Mouse (Mus musculus) inflammation-experienced regulatory T-cells, adult 6 months (primary cell): ENCODE measurements around the gene Prpf19. TPM values are rescaled to one million over a fixed set of nuclear protein-coding genes. Genes with fewer than 3 reads are reported as not detected.

ENCODE experiments used
- ATAC-seq: one replicate; pipeline ENCODE4 v1.8.0; 2017
- polyA plus RNA-seq, 3 experiments: library from polyadenylated mRNA; unstranded; fragments of 100-300 nt; shearing (Covaris generic); gene quantifications; one replicate each; pipeline ENCODE4 v1.2.1; 2017

The Prpf19 gene
- 10 to 100 TPM in 2 of 3 experiments, 1 to 10 TPM in 1; 6.2 to 26.0 (median 20.2) TPM for polyA plus RNA-seq

DNA sequence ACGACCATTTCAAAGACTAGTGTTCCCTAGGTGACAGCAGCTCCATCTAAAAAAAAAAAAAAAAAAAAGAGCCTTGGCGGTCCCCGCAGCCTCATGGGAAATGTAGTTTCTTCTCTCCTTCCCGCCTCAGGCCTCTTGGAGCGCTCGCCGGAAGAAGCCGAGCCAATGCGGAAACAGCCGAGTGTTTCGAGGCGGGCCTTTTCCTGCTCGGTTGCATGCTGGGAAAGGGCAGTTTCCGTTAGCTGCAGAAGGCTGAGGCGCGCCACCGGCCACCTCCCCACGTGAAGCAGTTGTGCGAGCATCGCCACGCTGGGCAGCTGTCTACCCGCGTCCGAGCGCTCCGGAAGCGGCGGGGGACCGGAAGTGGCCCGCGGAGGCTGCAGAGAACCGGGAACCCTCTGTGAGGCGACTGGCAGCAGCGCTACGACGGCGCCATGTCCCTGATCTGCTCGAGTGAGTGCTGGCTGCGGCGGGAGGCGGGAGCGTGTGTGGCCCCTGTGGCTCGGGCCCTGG, at the start of gene Prpf19:
Gene Prpf19, plus strand, starts transcription at position 216 of the 513 bp plus-strand sequence.
- peak; percentile 99 for ATAC-seq

DNA sequence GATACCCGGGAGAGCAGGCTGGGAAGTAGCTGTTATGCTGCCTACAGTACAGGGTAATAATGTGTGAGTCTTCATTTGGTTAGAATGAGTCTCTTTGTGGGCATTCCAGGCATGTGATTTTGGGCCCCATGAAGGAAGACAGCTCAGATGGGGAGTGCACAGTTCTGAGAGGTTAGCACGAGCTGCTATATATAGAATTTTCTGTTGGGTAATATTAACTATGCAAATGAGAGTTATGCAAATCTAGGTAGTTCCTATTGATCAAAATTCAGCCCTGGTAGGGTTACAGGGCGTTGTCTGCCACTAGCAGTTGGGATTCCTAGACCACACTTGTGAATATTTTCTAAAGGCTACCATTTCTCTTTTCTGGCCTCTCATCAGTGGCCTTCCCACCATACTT, 49.6 kb upstream of the Prpf19 start:
- no peak for ATAC-seq

DNA sequence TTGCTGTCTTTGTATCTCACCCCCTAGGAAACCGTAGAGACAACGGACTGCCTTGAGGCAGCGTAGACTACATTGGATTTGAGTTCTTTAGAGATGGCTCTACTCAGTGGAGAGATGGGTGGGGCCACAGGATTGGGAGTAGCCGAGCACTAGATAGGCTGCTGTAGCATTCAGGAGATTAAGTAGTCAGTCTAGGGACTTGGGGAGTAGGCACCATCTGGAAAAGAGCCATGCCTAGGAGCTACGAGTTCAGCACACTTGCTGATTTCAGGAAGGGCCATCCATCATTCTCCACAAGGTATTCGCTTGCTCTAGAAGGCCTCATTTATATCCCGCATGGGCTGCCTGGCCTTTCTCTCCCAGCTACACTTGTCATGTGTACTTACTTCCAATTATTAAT, 48.9 kb upstream of the Prpf19 start:
- ATAC-seq = no peak

DNA sequence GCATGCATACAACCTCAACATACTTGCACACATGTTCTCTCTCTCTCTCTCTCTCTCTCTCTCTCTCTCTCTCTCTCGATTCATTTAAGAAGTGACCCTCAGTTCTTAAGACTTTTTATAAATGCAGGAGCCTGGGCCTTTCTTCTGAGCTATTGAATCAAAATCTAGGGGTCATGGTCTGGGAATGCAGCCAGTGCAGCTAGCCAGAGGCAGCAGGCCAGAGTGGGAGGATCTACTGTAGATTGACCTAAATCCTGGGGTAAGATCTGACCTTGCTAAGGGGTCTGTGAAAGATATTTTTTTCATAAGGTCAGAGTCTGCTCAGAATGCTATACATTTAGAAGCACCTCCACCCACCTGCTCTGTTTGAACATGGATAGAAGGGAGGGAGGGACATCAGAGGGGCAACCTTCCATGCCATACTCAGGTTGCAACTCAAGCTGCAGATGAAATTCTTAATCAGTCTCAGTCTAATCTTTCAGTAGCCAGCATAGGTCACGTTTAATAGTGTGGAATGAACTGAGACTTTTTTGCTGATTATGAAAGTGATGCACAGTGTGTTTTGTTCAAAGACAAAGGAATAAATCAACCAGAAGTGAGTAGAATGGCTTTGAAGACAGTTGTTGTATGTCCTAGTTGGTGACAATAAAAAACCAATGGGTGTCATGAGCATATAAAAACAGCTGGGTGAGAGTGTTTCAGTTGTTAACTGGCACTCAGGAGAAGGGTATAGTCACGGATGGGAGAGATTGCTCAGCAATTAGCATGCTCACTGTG, 47.5 kb upstream of the Prpf19 start:
- no peak for ATAC-seq

DNA sequence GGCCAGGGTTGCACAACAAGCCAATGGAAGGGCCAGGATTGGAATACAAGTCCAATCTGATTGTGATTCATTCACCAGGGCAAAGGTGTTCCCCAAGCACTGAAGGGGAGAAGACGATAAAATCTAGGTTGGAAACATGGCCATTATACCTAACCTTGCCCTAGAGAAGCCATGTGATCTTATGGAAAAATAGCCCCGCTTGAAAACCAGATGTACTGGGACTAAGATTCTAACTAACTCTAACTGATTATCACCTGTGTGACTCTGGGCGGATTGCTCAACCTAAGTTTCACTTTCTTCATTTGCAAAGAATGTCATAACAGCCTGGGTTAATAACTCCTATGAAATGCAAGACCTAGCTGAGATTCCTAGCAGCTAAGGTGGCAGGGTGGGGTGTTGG, 39.6 kb upstream of the Prpf19 start:
- ATAC-seq = no peak

GRCm38 (mm10) chr19:10856520-10856919, 38.5 kb upstream of the Prpf19 start:
- ATAC-seq = no peak

- no peak for ATAC-seq
These were observed 34.9 kb upstream of the Prpf19 start for GRCm38 (mm10) chr19:10860072-10860497.

GRCm38 (mm10) chr19:10866351-10866750, 28.7 kb upstream of the Prpf19 start:
- no peak for ATAC-seq

DNA sequence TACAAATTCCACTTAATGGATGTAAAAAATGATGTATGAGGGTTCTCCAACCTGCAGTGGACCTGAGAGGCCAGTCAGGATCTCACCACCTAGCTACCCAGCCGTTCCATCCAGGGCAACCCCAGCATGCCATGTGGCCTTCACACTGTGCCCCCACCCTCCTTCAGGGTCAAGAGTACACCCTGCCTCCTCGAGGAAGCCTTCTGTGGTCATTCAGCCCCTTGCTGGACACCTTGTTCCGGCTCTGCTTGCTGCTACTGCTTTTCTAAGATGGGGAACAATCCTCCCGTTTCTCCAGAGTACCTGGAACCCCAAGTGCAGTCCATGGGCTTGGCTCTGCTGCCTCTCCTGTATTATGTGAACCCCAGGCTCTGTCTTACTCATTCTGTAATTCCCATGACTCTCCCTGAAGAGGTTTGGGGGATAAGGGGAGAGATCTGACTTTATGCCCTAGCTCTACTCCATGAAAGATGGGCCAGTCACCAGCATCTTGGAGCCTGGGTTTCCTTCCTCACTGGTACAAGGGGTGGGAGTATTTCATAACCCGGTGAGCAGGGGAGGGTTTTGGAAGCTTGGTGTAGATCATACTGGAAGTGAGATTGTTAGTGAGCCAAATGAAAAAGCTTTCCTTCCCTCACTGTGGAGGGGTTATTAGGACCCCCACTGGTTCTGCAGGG, 26.9 kb upstream of the Prpf19 start:
- no peak for ATAC-seq

GRCm38 (mm10) chr19:10868623-10869141, 26.3 kb upstream of the Prpf19 start:
- no peak for ATAC-seq

- no peak for ATAC-seq
These were observed 25.7 kb upstream of the Prpf19 start for GRCm38 (mm10) chr19:10869241-10869885.

DNA sequence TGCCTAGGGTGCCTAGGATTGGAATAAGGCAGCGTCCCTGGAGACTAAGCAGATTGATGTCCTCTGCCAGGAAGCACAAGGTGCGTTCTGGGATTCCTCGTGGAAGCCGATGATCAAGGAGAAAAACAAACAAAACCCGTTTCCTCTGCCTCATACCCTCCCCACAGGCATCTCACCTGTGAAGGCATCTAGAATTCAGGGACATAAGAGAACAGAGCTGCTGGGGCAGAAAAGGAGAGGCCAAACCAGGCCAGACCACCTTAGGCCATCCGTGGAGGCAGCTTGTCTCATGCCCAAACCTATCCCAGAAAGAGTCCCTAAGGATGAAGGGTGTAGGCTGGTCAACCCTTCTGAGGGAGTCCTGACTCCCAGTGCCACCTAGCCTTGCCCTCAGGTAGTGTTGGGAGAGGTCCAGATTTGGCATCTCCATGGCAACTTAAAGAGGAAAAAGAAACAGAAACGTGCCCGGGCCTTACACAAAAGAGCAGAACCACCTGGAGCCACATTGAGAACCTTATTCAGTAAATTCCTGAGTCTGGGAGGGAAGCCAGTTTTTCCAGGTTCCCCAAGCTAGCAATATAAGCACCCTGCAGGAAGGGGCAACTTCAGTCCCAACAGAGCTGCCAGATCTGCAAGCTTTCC, 25.0 kb upstream of the Prpf19 start, which contains the start of gene Tmem132a:
Gene Tmem132a, minus strand, starts transcription at position 55 of the 642 bp plus-strand sequence.
- no peak for ATAC-seq

DNA sequence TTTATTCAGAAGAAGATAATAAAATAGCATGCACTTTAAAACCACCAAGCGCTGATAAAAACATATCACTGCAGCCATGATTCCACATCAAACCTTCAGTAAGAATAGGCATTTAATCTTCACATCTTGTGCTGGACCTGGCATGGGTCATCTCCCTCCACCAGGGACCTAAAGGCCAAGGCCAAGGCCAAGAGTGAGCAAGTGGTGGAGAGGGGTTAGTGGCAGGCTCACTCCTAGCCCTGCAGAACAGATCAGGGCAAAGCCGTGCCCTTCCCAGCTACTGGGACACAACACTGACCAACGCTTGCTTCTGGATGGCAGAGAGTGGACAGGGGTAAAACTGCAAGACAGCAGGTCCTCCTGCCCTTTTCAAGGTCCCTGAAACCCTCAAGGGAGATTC, 24.4 kb upstream of the Prpf19 start:
- no peak for ATAC-seq

DNA sequence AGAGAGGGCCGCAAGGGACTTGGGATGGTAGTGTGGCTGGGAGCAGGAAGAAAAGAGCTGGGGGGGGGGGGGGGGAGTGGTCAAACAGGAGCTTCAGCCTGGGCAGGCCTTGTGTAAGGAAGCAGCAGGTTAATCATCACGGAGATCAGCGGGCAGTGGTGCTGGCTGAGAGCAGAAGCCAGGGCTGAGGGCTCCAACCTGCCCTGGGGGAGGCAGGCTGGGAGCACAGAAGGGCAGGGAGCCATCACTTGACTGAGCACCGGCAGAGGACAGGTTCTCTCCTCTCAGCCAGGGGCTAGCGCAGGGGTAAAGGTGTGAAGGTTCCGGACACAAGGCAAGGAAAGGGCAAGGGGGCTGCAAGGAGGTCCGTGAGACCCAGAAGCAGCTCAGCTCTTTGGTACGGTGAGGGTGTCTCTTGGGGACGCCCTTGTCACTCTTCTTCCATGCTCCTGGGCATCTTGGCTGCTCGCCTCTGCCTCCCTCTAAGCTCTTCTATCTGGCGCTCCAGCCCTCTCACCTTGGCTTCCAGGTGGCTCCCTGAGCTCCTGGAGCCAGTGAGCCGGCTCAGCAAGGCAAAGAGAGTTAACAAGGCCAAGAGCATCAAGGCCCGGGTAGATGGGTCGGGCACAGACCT, 23.6 kb upstream of the Prpf19 start:
- no peak for ATAC-seq

- no peak for ATAC-seq
These were observed 16.7 kb upstream of the Prpf19 start for GRCm38 (mm10) chr19:10878201-10878837.

- peak; percentile 58 for ATAC-seq
These were observed 14.7 kb upstream of the Prpf19 start for GRCm38 (mm10) chr19:10880085-10880974.

DNA sequence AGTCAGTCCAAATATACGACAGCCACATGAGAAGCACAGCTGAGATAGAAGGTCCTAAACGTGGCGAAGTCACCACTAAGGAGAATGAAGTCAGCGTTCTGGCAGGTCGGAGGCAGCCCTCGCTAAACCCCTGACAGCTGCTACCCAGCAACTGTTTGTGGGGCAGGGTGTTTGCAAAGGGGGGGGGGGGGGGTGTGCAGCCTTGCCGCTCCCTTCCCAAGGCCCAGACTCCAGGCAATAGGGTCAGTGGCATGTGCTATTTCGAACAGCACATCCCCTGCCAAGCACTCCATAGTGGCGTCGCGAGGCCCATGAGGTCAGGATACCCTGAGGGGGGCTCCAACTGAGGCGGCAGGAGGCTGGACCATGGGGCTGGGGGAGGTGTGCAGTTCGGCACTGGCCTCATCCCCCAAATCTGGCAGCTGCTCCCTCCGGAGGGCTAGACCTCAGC, 14.0 kb upstream of the Prpf19 start:
- peak; percentile 12 for ATAC-seq

GRCm38 (mm10) chr19:10881426-10882154, 13.4 kb upstream of the Prpf19 start, which contains the start of gene Tmem109:
TSS of gene Tmem109 (minus strand) at chr19:10882001.
- peak; percentile 85 for ATAC-seq

GRCm38 (mm10) chr19:10892201-10892600, 2.8 kb upstream of the Prpf19 start:
- ATAC-seq = no peak
